Mouse (Mus musculus) macrophage (primary cell): ENCODE measurements around the gene Padi6. TPM values are rescaled to one million over a fixed set of nuclear protein-coding genes. Genes with fewer than 3 reads are reported as not detected.

Experiments
- H3K27ac ChIP-seq: fragments of 350-480 bp; formaldehyde crosslinking; 2 replicates; pipeline ENCODE4 v1.9.0; 2021
- H3K36me3 ChIP-seq: fragments of 350-480 bp; formaldehyde crosslinking; 2 replicates; pipeline ENCODE4 v1.9.0; 2021; ENCODE audit errors: inconsistent target
- H3K4me3 ChIP-seq: fragments of 350-480 bp; formaldehyde crosslinking; 2 replicates; pipeline ENCODE4 v1.9.0; 2021; ENCODE audit errors: inconsistent target
- H3K79me2 ChIP-seq: fragments of 350-480 bp; formaldehyde crosslinking; 2 replicates; pipeline ENCODE4 v1.9.0; 2021; ENCODE audit errors: inconsistent target
- WGBS: methylation state at CpG from one replicate; pipeline ENCODE4 v1.1.7; 2026; ENCODE audit warnings: inconsistent platforms; ENCODE audit not compliant: missing documents; 5-methylcytosine and 5-hydroxymethylcytosine counted together
- polyA plus RNA-seq: library from polyadenylated mRNA; stranded (reverse); fragments of 250-400 nt; gene quantifications from 3 replicates; pipeline ENCODE4 v1.2.4, GENCODE M21; 2018; ENCODE audit warnings: inconsistent platforms
- total RNA-seq, 78 experiments: library from RNA; depleted of rRNA; stranded (reverse); fragments of 250-400 nt; gene quantifications; 1 replicate in 9 of 78; 2 replicates in 24 of 78; 3 replicates in 43 of 78; 4 replicates in 2 of 78; pipeline ENCODE4 v1.2.4; 2018; ENCODE audit warnings: inconsistent platforms in 56 of 78

The Padi6 gene
- total RNA-seq (2018; cell fraction: chromatin; rRNA removed), result not detected
- not detected for total RNA-seq (2018; cell fraction: cytosol; rRNA removed)
- not detected for total RNA-seq (2018; cell fraction: nucleus; rRNA removed)
- not detected in 3 replicates for polyA plus RNA-seq

DNA sequence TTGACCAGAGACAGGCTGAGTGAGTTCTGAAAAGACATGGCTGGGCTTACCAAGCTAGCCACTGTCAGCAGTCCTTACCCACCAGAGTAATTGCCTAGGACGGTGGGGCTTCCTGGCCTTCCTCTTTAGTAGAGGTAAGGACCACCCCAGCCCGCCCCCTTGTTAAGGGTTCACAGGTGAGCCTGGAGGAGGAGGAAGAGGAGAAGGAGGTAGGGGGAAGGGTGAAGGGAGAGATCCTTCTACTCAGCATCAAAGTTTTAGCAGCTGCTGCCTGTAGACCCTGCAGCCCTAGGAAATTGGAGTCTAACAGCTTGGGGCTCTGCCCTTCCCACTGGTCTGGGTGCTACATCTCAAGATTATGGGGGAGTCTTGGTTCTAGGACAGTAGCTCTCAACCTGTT lies at the start of gene Padi6:
Padi6 (minus strand) TSS at position 101 of the 400 bp plus-strand sequence.
- no peaks in the 10 kb centered on the region for H3K36me3 ChIP-seq
- WGBS, result 82% methylated on average over 2 of the region's 2 CpGs
- no peak within 1 kb of the TSS for H3K27ac ChIP-seq
- H3K79me2 ChIP-seq, result no peaks in the 10 kb centered on the region
- no peak within 1 kb of the TSS for H3K4me3 ChIP-seq

DNA sequence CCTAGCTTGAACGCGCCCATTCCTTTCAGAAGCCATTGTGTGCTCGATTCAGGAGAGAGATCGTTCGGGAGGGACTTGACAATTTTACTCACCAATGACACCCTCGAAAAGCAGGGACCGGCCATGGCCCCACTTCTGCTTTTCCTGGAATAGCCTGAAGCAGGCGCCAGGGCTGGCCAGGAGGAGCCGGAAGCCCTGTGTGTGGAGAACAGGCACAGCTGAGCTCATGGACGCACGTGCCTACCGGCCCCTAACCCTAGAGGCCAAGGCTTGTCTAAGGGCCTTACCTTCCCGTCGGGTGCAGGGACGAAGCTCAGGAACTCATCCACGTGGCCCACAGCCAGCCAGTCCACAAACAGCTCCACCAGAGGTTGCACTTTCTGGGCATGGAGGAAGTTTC lies 48.6 kb upstream of the Padi6 start:
- H3K79me2 ChIP-seq, result no peaks in the 10 kb centered on the region
- WGBS, result 61% methylated on average over 16 of the region's 16 CpGs
- H3K27ac ChIP-seq, result no peak overlapping the region
- H3K36me3 ChIP-seq, result no peaks in the 10 kb centered on the region
- H3K4me3 ChIP-seq, result no peak overlapping the region

DNA sequence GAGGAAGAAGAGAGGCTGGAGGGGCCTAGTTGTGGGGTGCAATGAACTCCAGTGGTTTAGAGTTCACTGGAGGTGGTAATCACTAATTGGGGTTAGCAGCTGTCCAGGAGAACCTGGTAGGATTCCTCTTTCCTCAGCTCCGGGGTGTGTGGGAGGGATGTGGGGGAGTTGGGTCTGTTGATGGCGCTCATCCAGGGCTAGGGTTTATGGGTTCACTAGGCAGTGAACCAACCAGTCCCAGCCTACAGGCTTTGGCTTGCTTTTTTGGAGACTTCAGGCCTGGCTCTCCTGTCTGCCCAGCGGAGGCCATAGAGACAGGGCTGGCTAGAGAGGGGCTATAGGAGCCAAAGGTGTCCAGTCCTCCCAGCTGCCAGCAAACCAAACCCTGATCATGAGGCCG lies 47.5 kb upstream of the Padi6 start:
- H3K4me3 ChIP-seq, result no peak overlapping the region
- 96% methylated on average over 4 of the region's 4 CpGs for WGBS

DNA sequence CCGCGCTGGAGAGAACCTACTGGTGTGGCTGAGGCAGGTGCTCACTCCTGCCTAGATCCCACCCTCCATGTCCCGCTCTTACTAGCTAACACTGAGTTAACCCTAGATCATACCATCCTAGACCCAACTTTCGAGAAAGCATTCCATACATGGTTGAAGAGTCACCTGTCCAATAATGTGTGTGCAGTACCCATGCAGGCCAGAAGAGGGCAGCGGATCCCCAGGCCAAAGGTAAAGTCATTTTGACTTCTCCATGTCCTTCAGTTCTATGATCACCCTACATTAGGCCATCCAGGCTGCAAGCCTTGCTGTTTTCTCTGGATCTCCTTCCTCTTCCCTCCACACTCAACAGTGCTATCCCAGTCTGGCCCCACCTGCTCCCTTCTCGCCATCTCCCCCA lies 46.5 kb upstream of the Padi6 start:
- no peaks in the 10 kb centered on the region for H3K36me3 ChIP-seq
- peak overlapping the region; percentile 95 for H3K27ac ChIP-seq
- H3K79me2 ChIP-seq, result no peaks in the 10 kb centered on the region
- WGBS, result 68% methylated on average over 6 of the region's 6 CpGs
- no peak overlapping the region for H3K4me3 ChIP-seq

More for the DNA sequence above, 47.5 kb upstream of the Padi6 start:
- no peaks in the 10 kb centered on the region for H3K79me2 ChIP-seq
- H3K27ac ChIP-seq, result no peak overlapping the region
- H3K36me3 ChIP-seq, result no peaks in the 10 kb centered on the region

DNA sequence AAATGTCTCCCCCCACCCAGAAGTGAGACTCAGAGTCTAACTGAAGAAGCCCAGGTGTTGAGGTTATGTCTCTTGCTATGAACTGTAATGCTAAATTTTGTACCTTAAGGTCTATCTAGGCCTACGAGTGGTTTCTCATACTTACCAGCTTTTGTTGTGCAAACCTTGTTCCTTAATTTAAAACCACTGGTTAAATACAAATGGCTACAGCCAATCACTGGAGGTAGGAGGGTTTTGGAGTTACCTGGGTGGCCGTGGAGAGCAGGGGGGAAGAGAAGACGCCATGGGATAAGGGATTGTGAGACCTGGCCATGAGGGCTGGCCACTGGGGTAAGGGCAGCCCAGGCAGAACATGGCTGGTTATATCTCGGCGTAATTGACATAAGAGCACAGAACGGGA lies 45.8 kb upstream of the Padi6 start:
- 26% methylated on average over 6 of the region's 6 CpGs for WGBS
- Histone ChIP-seq H3K79me2 (no peaks in the 10 kb centered on the region), H3K27ac (peak overlapping the region; percentile 95)

DNA sequence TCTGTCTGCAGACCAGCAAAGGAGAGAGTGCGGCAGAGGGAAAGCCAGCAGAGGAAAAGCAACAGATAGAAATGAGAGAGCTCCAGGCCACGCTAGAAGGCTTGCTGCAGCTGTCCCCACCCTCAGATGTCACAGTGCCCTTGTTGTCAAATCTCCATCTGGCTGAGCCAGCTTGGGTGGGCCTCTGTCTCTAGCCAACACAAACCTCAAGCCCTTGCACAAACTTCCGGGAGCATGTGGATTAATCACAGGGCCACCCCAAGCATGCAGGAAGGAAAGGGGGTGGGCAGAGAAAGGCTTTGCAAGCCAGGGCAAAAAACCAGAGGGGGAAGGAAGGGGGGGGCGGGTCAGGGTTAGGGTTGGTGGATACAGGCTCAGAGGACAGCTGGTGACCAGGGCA lies 45.0 kb upstream of the Padi6 start:
- no peak overlapping the region for H3K4me3 ChIP-seq
- no peaks in the 10 kb centered on the region for H3K36me3 ChIP-seq
- WGBS, result 15% methylated on average over 4 of the region's 4 CpGs
- H3K27ac ChIP-seq, result peak overlapping the region; percentile 95
- no peaks in the 10 kb centered on the region for H3K79me2 ChIP-seq

More for the DNA sequence above, 45.8 kb upstream of the Padi6 start:
- no peak overlapping the region for H3K4me3 ChIP-seq
- no peaks in the 10 kb centered on the region for H3K36me3 ChIP-seq

DNA sequence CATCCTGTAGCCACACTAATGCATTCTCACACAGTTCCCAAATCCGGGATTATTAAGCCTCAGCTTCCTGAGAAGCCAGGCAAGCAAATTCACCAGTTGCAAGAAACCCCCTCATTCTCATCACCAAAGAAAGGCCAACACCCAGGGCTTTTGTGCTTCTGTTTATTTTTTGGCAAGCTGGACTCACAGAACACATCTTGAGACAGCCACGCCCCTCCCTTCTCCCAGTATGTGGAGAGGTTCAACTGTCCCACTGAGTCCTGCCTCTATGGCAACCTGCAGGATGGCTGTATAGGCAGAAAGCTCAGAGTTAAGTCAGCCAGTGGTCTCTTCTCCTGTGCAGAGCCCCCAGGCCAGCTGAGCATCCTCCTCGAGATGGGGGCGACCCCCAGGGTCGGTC lies 42.8 kb upstream of the Padi6 start:
- H3K79me2 ChIP-seq, result no peaks in the 10 kb centered on the region
- 95% methylated on average over 5 of the region's 5 CpGs for WGBS
- H3K27ac ChIP-seq, result no peak overlapping the region
- no peaks in the 10 kb centered on the region for H3K36me3 ChIP-seq
- H3K4me3 ChIP-seq, result no peak overlapping the region

DNA sequence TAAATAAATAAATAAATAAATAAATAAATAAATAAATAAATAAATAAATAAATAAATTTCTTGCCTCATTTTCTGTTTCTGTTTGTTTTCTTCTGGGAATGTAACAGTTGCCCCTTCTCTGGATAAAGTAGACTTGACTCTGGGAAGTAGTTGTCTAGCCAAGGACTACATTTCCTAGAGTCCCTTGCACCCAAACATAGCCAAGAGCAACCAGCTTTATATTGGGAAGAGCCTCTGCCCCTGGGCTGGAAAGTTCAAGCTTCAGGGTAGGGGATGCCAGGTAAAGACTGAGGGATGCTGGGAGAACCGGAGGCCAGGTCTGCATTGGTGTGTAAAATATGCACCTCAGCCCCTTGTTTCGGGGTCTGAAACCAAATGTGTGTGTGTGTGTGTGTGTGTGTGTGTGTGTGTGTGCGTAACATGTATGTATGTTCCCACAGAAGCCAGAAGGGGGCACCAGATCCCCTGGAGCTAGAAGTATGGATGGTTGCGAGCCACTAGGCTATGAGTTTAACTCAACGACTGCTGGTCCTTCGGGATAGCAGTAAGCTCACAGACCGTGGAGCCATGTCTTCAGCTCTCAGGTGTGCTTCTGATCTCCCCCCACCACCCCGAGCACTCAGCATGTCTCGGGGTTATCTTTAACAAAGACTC lies 42.0 kb upstream of the Padi6 start:
- 96% methylated on average over 9 of the region's 9 CpGs for WGBS
- Histone ChIP-seq H3K27ac (no peak overlapping the region), H3K79me2 (no peaks in the 10 kb centered on the region), H3K4me3 (no peak overlapping the region), H3K36me3 (no peaks in the 10 kb centered on the region)

DNA sequence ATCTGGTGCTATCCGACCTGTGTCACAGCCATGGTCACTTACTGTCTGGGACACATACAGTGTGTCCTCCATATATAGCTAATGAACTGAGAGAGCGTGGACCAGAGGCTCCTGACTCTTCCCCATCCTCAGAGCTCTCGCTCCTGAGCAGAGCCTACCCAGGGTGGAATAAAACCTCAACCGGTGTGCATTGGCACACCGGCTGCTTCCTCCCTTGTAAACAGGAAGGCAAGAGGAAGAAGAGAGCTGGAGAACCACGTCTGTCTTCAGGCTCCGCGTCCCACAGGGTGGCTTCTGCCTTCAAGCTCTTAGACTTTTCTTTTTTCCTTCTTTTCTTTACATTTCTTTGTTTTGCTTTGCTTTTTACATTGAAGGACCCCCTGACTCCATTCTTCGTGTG lies 40.4 kb upstream of the Padi6 start:
- Histone ChIP-seq H3K36me3 (no peaks in the 10 kb centered on the region), H3K4me3 (no peak overlapping the region), H3K79me2 (no peaks in the 10 kb centered on the region), H3K27ac (no peak overlapping the region)
- whole genome bisulfite sequencing, result 66% methylated on average over 8 of the region's 9 CpGs

DNA sequence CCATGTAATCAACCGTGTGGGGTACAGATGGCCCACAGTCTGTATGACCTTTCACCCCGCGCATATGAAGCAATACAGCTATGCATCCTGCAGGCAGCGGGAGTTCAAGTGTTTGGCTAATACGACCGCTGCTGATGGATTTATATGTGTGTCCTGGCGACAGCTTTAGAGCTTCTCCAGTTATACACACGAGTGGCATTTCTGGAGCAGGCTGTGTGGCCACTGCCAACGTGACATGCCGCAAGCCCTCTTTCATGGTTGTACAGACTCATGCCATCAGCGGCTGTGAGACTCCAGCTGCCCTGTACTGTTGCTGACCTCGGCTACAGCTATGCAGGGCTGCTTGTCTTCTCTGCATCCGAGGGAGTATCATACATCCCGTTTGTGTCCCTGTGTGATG lies 38.1 kb upstream of the Padi6 start:
- Histone ChIP-seq H3K79me2 (no peaks in the 10 kb centered on the region), H3K27ac (no peak overlapping the region), H3K36me3 (no peaks in the 10 kb centered on the region), H3K4me3 (no peak overlapping the region)
- WGBS, result 94% methylated on average over 14 of the region's 14 CpGs

DNA sequence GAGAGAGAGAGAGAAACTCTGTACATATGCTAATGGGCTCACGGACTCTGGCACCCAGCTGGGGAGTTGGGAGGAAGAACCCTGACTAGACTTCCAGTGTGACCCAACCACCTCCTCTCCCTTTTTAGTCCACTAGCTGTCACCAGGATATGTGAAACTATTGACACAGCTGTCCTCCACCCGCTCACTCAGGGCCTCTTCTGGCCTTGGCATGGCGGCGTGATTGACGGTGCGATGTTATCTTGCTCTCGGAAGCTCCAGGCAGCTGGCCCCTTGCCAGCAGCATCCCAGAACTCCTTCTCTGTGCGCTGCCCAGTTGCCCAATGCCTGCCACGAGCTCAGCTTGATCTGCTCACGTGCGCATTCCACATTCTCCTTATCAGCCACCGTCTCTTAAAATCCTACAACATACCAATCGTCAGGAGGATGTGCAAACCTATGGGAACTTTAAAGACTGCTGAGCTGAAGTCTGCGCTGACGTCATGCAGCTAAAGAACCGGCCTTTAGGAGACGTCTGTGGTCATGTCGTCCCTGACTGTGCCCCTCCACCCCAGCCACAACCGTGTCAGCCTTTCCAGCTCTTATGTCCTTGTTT lies 37.5 kb upstream of the Padi6 start:
- H3K27ac ChIP-seq, result no peak overlapping the region
- H3K79me2 ChIP-seq, result no peaks in the 10 kb centered on the region
- WGBS, result 86% methylated on average over 19 of the region's 19 CpGs
- H3K4me3 ChIP-seq, result no peak overlapping the region
- no peaks in the 10 kb centered on the region for H3K36me3 ChIP-seq

DNA sequence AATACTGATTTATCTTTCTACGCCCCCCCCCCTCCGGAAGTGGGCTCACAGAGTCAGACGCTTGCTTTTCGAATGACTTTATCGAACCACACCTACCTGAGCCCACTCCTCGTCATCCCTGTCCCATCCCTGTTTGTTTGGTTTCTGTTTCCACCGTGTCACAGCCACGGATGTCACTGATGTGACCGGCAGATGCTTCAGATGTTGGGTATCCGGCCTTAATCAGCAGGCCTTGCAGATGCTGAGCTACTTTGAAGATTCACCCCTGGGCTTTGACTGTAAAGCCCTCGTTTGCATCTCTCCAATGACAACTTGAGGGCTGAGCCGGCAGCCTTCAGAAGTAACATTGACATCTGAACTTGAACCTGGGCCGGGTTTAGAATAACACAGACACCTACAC lies 34.2 kb upstream of the Padi6 start:
- H3K36me3 ChIP-seq, result no peaks in the 10 kb centered on the region
- H3K4me3 ChIP-seq, result no peak overlapping the region
- no peaks in the 10 kb centered on the region; the same call in 1 of the 2 replicates for H3K79me2 ChIP-seq
- 90% methylated on average over 13 of the region's 13 CpGs for WGBS
- H3K27ac ChIP-seq, result no peak overlapping the region

DNA sequence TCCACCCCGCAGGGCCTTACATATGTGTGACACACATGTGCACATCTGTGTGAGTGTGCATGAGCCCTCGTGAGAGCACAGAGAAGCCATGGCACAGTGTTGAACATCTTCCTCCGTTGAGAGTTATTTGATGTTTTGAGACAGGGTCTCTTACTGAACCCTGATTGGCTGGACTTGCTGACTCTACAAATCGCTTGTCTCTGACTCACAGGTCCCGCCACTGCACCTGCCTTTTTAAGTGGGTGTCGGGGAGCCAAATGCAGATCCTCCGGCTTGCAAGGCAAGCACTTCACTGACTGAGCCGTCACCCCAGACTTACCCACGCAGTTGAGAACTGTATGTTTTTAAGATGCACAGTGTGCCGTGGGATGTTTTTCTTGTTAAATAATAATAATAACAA lies 33.4 kb upstream of the Padi6 start:
- 94% methylated on average over 10 of the region's 10 CpGs for WGBS
- Histone ChIP-seq H3K79me2 (no peaks in the 10 kb centered on the region; the same call in 1 of the 2 replicates), H3K27ac (no peak overlapping the region), H3K4me3 (no peak overlapping the region), H3K36me3 (no peaks in the 10 kb centered on the region)

DNA sequence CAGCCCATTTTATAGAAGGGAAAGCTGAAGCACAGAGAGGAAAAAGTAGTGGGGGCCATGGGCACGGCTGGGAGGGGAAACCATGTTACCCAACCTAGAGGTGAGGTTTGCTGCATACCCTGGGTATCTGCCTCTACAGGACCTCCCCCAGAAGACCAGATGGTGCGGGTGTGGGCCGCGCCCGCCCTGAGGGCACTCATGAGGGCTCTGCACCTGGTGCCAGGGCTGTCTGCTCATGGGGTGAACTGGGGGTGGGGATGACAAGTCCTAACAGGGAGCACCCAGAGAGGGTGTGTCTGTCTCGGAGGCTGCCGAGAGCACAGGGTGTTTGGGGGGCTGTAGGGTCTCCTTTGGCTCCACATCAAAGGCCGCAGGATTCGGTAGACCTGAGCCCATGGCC lies 32.5 kb upstream of the Padi6 start:
- WGBS, result 92% methylated on average over 9 of the region's 9 CpGs
- Histone ChIP-seq H3K36me3 (no peaks in the 10 kb centered on the region), H3K27ac (no peak overlapping the region), H3K79me2 (no peaks in the 10 kb centered on the region; the same call in 1 of the 2 replicates), H3K4me3 (no peak overlapping the region)

DNA sequence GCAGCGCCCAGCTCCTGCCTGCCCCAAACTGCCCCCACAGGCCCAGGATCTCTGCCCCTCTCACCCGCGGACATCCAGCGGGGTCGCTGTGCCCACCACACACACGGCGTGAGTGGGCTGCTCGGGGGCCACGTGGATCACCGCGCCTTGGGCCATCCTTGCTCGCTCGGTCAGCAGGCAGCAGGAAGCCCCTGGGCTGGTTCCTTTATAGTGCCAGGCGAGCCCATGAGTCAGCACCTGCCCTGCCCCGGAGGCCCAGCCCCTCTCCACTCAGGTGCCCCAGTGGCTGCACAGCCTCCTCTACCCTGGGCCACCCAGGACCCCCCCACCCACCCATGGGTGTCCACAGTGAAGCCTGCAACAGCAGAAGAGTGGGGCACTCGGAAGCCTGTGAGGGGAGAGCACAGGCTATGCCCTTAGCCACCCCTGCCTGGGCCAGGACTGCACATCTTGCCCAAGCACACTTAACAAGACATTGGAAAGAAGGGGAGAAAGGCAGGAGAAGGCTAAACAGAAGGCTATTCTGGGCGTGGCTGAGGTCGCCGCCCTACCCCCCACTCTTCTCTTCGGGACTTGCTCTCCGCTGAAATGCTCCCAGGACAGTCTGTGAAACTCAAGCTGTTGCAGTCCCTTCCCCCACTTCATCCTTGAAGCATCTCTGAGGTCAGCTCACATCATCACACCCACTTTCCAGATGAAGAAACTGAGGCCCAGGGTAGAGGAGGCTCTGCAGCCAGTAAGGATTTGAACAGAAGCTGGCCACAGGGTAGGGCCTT lies 31.8 kb upstream of the Padi6 start, which contains the start of gene Padi4:
Padi4 (minus strand) TSS at position 212 of the 776 bp plus-strand sequence.
- 51% methylated on average over 21 of the region's 21 CpGs for WGBS
- H3K36me3 ChIP-seq, result no peaks in the 10 kb centered on the region
- no peak within 1 kb of the TSS for H3K27ac ChIP-seq
- H3K79me2 ChIP-seq, result no peaks in the 10 kb centered on the region; the same call in 1 of the 2 replicates
- no peak within 1 kb of the TSS for H3K4me3 ChIP-seq
